Mouse (Mus musculus): Measurements from ENCODE around the gene Ciao2a.

Gene Ciao2a

DNA sequence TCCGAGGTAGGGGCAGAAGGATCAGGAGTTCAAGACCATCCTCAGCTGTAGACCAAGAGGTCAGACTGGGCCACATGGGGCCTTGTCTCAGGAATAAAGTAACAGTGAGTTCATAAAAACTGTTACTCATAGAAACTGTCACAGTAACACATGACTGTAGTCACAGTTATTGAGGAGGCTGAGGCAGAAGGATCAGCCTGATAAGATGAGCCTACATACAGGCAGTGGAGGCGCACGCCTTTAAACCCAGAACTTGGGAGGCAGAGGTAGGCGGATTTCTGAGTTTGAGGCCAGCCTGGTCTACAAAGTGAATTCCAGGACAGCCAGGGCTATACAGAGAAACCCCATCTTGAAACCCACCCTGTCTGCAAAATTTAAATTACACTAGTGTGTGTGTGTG lies 6.3 kb upstream of the Ciao2a start:
- DNase-seq (ENCODE audit: low read depth, low spot score): no peak

DNA sequence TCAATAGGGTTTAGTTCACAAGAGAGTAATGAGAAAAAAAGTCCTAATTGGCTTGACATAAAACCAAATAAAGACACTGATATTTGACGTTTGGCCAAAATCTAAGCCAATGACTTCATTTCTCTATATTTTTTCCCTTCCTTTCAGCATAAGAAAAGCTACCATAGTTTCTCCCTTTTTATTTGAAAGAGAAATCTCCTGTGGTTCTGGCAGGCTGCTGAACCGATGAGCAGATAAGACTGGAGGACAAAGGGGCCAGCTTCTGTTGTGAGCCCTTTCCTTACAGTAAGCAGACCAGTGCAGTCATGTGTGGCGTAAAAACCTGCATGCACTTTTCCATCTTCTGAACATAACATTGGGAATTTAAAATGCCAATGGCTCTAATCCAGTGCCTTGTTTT lies 5.5 kb upstream of the Ciao2a start:
- no peak for DNase-seq (ENCODE audit: low read depth, low spot score)

DNA sequence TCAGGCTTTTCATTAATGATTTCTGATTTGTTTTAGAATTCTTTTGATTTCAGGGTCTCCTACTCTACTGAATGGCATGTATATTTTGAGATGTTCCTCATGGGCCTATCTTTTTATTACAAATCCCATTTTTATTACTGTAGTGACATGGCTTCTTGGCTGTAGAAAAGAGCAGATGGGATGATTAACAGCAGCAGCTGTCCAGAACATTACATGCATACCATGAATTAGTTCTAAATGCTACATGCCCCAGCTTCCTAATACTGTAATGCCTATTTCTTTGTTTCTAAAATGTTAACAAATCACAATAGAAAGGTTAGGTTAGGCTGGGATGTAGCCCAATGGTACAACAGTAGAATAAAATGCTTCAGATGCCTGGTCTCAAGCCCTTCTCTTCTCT lies 5.0 kb upstream of the Ciao2a start:
- DNase-seq (ENCODE audit: low read depth, low spot score): no peak

DNA sequence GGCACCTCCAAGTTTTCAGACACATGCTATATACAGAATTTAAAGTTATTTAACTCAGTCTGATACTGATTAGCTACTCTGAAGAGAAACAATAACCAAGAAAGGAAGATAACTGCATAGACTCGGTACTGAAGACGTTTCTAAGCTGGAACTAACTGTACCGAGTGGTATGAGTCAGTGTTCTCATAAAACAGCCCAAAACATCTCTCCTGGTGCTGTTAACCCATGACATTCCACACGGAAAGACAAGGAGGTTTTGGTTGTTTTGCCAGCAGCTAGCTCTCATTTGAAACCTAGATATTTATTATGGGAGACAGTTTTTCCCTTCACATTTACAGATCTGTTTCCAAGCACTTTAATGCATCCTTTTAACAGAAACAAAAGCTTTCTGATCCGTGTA lies 2.8 kb upstream of the Ciao2a start:
- no peak for DNase-seq (ENCODE audit: low read depth, low spot score)

DNA sequence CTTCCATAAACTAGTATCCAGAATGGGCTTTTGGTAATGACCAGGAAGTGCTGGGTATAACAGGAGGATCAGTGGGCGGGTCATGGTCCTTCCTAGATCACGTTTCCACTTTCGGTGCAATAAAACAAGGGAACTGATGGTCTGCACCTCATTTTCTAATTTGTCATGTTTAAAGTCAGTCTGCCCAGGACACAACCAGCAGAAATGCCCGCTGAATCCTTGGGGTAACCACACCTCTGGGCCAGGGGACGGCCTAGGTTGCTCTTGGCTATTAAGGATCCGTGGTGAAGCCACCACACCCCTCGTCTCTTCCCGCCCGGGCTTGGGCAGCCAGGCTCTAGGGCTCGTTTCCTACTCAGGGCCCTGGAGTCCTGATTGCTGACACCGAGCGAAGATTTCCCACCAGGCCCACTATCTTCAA lies 2.3 kb upstream of the Ciao2a start:
- DNase-seq (ENCODE audit: low read depth, low spot score): no peak

DNA sequence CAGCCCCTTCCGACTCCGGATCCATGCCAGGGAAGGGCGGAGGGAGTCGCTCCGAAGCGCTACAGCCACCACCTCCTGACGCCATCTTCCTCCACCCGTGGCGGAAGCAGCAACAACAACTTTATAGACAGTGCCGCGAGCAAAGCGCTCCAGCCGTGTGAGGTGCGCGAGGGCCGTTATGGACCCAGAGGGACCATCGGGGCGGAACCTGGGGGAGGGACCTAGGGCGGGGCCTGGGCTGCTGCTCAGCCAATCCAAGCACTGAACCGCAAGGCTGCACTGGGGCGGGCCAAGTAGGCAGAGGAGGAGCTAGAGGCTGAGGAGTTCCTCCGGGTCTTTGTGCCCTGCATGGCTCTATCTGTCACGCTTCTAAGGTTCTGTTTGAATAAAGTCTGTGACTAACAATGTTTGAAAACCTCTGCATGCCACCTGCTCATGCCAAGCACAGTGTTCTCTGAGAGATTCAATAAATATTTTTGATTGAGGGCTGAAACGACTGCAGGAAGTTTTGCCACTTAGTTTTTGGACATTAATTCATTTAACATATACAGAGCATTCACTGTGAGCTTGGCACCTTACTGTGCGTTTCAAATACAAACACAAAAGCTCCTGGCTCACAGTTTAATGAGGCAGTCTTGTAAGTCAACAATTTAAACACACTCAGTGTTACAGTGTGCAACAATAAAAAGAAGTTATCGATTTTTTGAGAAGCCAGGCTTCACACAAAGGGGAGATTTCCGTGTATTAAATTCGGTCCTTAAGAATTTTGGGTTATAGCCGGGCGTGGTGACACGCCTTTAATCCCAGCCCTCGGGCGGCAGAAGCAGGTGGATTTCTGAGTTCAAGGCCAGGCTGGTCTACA lies 1.5 kb upstream of the Ciao2a start:
- DNase-seq (ENCODE audit: low read depth, low spot score): peak; percentile 84

DNA sequence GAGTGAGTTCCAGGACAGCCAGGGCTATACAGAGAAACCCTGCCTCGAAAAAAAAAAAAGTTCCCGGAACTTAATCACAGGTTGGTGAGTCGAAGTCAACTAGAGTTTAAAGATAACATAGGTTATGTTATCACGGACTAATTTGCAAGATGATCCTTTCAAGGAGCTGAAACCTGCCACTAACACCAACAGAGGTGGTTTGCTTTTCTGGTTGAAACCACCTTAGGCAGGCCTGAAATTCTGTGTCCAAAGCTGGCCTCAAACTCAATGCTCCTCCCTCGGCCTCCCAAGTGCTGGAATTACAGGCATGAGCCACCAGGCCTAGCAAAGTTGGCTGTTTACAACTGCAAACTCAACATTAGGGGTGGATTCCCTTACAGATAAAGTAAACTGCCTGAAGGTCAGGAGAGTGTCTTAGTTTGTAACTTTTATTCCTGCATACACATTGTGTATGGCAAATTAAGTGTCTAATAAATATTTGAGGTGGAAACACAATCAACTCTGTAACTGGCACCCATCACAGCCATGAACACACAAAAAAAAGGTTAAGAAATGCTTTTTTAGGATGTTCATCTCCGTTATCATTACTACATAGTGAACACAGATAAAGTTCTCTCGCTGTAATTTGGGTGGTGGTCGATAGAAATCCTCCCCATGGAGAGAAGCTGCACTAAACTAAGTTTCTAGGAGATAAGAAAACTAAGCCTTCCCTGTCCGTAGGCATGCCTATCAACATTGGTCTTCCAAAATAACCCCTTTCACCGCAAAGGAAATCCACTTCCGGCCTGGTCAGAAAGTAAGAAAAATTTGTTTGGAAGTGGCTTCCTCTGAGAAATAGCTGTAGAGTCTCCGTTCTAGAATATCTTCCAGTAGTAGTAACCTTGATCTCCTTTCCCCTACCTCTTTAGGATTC lies 612 bp upstream of the Ciao2a start:
- no peak for DNase-seq (ENCODE audit: low read depth, low spot score)

DNA sequence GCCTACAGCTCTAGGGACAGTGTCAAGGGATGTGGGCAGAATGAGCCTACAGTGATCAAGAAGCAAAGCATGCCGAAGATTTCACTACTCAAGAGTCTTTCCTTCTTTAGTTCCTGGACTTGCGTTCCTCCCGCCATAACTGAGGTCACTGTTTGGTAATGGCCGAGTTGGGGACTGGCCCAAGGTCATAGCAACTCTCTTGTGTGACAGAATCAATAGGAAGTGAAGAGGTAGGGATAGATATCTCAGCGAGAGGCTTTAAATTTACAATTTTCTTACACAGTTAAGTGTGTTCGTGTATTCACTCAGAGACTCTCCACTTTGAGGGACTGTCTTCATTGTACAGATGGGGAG lies 759 bp downstream of the Ciao2a start:
- no peak for DNase-seq (ENCODE audit: low read depth, low spot score)

DNA sequence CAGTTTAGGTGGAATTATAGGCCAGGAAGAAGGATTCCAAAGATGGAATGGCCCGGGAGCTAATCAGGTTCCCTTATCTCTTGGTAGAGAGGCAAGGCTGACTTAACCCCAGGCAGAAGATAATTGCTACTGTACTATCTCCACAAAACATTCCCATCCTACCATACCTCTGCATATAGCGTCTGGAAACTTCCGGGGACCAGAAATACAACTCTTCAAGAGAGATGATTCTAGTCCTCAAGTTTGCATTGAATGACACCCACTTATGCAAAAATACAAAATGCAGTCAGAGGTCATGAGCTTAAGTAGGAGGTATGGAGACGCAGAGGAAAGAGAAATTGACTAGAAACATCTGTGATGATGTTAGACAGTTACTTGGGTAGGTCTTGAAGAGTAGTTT lies 1.5 kb downstream of the Ciao2a start:
- DNase-seq (ENCODE audit: low read depth, low spot score): no peak

DNA sequence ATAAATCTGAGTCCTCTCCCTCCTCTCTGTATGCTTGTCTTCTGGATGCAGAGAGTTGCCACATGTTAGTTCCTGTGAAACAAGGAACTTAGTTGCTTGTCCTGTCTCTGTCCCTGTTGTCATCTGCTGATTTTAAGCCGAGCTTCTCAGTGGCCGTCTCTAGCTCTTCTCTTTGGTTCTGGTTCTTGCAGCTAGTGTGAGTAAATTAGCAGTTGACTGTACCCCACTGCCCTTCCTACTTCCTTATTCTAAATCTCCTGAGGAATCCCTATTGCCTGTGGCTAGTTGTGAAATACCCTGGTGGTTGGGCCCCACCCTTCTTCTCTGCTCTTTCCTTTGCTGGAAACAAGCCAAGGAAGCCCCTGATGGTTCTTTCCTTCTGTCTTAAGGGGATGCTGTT lies 5.1 kb downstream of the Ciao2a start:
- no peak for DNase-seq (ENCODE audit: low read depth, low spot score)

DNA sequence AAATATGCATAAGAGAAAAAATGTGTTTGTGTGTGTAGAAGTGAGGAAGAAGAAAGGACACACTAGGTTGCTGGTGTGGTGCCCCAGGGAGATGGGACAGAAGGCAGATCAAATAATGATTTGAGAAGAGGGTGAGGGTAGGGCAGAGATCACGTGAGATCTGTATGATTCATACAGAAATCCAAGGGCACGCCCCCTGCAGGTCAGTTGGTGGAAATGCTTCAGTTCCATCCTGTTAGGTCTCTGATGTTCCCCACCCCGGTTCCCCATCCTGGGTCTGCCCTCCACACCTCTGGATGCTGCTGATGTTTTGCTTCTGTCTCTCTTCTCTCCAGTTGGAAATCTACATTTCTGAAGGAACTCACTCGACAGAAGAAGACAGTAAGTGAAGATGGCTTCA lies 9.6 kb downstream of the Ciao2a start:
- no peak for DNase-seq (ENCODE audit: low read depth, low spot score)

DNA sequence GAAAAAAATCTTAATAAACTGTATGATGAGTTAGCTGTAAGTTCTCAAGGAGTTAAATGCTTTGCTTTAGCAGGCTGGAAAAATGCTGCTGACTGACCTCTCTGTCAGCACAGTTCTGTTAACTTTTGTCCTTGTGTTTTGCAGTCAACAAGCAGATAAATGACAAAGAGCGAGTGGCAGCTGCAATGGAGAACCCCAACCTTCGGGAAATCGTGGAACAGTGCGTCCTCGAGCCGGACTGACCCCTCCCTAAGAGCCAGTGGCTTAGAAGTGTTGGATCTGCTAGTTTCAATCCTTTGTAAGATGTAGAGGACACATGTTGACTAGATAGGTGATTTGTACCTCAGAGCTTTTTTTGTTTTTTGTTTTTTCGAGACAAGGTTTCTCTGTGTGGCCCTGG lies 11.8 kb downstream of the Ciao2a start:
- no peak for DNase-seq (ENCODE audit: low read depth, low spot score)

DNA sequence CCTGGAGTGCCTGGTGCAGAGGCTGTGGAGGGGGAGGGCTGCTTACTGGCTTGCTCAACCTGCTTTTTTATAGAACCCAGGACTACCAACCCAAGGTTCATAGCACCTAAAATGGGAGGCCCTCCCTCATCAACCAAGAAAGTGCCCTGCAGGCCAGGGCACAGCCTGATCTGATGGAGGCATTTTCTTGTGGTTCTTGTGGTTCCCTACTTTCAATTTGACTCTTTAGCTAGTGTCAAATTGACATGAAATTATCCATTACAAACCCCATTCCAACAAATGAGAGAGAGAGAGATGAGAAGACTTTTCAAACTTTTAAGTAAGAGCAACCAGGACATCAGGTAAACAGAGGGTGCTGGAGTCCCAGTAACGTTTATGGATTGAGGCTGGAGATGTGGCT lies 15.9 kb downstream of the Ciao2a start:
- no peak for DNase-seq (ENCODE audit: low read depth, low spot score)

DNA sequence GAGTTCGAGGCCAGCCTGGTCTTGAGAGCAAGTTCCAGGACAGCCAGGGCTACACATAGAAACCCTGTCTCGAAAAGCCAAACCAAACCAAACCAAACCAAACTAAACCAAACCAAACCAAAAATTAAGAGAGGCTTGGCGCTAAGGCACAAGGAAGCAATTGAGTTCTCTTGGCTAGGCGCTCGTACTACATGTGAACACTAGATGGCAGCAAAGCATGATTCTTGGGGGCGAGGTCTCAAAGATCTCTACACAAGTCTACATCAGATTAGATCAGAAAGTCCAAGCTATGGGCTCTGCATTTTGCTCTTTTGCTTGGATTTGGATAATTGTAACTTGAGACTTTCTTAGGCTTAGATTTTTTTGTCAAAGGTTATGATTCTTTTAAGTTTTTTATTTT lies 17.8 kb downstream of the Ciao2a start:
- peak; percentile 53 for DNase-seq (ENCODE audit: low read depth, low spot score)

DNA sequence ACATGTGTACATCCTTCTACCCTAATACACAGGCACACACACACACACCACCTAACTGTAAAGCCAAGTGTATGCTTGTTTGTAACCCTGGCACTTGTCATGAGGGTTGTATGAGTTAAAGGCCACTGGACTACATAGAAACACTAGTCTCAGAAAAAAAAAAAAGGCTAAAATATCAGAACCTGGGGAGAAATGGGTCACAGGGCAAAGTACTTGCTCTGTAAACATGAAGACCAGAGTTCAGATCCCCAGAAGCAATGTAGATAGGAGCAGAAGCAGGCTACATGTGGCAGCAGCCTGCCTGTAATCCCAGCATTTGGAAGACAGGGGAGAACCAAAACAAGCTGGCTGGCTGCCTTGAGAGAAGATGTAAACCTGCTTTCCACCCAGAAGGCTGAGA lies 19.7 kb downstream of the Ciao2a start:
- DNase-seq (ENCODE audit: low read depth, low spot score): no peak

DNA sequence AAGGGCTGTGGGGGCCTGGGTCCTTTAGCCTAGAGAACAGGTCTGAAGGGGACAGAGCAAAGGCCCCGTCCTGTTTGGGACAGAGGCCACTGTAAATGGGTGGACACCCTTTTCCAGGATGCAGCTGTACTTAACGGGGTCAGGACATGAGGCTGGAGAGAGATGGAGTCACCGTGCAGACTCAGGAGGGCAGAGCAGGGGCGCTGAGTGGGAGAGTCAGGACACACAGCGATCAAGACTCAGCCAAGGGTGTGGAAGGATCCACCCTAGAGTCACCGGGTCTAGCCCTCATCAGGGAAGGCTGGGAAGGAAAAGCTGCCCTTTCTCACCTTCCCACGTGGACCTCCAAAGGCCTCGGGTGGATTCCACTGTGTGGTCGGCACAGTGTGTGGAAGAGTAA lies 25.6 kb downstream of the Ciao2a start:
- DNase-seq (ENCODE audit: low read depth, low spot score): no peak

DNA sequence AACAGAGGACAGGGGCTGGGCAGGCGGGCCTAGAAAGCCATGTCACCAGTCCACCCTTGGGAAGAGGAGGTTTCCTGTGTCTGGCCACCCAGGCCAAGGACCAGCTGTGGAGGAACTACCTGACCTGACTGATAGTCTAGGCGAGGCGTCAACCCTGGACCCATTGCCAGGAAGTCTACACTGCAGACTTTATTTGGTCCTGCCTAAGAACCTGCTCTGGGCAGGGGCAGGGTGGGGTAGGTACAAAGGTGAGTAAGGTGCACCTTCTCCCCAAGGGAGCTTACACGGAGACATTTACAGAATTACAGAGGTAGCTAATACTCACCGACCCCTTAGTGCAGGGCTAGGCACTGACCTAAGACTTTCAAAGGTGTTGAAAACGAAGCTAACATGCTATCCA lies 27.2 kb downstream of the Ciao2a start:
- DNase-seq (ENCODE audit: low read depth, low spot score): no peak

DNA sequence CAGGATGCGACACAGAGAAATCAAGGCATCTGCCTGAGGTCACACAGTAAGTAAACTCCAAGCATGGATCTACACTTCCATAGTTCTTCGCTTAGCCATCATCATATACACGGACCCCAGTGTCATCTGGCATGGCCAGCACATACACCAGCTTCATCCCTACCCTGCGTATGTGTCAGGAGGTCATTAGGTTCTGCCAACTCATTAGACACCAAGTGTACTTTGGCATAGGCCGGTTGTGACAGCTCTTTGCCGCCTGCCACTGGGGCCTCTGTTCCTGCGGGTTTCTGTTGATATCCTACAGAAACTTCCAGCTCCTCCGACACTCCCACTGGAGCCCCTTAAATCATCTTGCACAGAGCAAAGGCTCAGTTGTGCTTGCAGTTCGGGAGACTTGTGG lies 27.6 kb downstream of the Ciao2a start:
- DNase-seq (ENCODE audit: low read depth, low spot score): no peak

DNA sequence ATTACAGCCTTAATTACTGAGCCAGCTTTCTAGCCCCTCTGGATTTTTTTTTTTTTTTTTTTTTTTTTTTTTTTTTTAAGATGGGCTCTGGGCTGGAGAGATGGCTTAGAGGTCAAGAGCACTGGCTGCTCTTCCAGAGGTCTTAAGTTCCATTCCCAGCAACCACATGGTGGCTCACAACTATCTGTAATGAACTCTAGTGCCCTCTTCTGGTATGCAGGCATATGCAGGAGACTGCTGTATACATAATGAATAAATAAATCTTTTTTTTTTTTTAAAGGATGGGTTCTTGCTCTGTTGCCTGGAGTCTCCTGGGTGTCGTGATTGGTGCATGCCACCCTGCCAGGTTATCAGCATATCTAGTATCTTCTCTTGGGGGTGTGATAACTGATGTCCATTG lies 29.1 kb downstream of the Ciao2a start:
- no peak for DNase-seq (ENCODE audit: low read depth, low spot score)

DNA sequence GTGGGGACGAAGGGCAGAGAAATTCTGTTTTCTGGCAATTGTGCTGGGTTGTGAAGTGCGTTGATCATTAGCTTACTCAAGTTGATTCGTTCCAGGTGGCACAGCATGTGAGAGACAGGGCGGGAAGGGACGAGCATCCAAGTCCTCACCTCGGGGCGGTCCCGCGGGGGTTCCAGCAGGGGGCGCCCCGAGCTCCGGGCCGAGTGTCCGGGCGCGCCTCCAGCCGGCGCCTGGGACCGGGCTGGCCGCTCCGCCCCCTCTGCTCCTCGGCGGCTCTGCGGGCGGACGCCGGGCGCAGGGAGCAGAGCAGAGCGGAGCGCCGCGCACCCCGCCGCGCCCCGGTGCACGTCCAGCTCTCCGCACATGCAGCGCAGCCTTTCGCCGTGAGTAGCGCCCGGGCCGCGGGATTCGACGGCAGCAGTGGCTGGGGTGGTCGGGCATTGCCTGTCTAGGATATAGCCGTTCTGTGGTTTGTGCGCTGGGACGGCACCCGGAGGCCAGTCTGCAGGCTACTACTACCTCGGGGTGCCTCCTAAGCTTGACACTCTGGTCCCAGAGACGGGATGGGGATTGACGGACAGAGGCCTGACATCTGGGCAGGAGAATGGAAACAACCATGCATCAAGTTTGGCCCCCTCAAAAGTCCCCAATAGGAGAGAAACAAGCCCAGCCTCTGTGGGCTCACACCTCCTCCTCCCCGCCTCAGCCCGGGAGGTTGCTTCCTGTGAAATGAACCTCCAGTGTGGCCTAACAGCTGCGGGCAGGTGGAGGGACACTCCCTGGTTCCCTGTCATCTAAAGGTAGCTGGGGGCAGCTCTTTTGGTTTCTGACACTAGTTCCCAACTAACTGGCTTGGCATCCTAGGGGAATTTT lies 31.8 kb downstream of the Ciao2a start, which contains the start of gene Dapk2:
Gene Dapk2, plus strand, starts transcription at position 266 of the 873 bp plus-strand sequence.
- DNase-seq (ENCODE audit: low read depth, low spot score): no peak

DNA sequence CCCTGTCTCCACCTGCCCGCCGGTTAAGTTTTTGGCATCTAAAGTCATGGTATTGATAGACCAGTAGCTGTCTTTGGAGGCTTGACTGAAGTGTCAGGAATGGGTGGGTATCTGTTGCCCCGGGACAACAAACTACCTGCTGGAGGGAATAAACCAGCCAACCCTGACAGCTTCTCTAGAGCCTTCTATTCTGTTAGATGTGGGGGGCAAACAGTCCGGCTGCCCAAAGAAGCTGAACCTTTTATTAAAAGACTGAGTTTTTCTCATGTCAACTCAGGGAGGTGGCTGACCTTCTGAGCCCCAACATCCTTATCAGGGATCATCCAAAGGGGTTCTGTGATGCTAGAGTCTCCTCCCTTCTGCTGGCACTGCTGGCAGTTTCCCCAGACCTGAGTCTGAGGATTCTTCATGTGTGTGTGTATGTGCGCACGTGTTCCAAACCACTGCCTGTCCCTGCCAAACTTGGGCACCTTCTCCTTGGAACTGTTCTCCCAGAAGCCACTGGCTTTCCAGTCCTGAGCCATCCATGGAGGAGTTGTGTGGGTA lies 32.5 kb downstream of the Ciao2a start:
- no peak for DNase-seq (ENCODE audit: low read depth, low spot score)

DNA sequence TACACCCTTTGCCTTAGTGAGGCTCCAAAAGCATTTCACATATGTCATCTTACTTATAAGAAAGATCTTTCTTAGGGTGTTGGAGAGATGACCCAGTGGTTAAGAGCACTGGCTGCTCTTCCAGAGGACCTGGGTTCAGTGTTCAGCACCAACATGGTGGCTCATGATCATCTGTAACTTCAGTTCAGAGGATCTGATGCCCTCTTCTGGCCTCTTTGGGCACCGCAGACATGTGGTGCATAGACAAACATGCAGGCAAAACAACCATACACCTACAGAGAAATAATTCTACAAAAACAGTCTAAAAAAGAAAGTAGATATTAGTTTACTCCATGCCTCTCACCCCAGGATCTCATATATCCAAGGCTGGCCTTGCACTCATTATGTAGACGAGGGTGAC lies 33.7 kb downstream of the Ciao2a start:
- no peak for DNase-seq (ENCODE audit: low read depth, low spot score)

All from retina, adult 2 months (tissue).